Mouse (Mus musculus) macrophage (primary cell): ENCODE results near the gene Olig1. TPM values are rescaled to one million over a fixed set of nuclear protein-coding genes. Genes with fewer than 3 reads are reported as not detected.

Source experiments
- H3K27ac ChIP-seq: fragments of 350-480 bp; formaldehyde crosslinking; 2 replicates; pipeline ENCODE4 v1.9.0; 2021
- H3K36me3 ChIP-seq: fragments of 350-480 bp; formaldehyde crosslinking; 2 replicates; pipeline ENCODE4 v1.9.0; 2021; ENCODE audit errors: inconsistent target
- H3K4me3 ChIP-seq: fragments of 350-480 bp; formaldehyde crosslinking; 2 replicates; pipeline ENCODE4 v1.9.0; 2021; ENCODE audit errors: inconsistent target
- H3K79me2 ChIP-seq: fragments of 350-480 bp; formaldehyde crosslinking; 2 replicates; pipeline ENCODE4 v1.9.0; 2021; ENCODE audit errors: inconsistent target
- WGBS: methylation state at CpG from one replicate; pipeline ENCODE4 v1.1.7; 2026; ENCODE audit warnings: inconsistent platforms; ENCODE audit not compliant: missing documents; 5-methylcytosine and 5-hydroxymethylcytosine counted together
- polyA plus RNA-seq: library from polyadenylated mRNA; stranded (reverse); fragments of 250-400 nt; gene quantifications from 3 replicates; pipeline ENCODE4 v1.2.4, GENCODE M21; 2018; ENCODE audit warnings: inconsistent platforms

The Olig1 gene
- polyA plus RNA-seq, 1 experiment from 2014 or later = not detected

DNA sequence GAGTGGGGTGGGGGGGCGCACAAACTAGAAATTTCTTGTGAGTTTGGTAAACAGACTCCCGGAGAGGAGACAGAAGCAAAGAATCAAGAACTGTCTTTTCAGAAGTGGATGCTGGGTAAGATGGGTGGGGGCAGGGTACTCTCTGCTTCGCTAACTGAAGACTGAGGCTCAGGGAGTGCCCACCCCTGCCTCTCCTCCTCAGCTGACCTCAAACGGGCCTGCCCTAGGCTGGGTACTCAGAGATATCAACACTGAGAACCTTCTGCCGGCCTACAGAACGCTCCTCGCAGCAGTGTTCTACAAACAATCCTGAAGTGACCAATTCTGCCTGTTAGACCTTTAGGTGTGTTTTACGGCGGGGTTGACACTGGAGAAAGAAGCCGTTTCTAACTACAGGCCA, 50.6 kb downstream of the Olig1 start:
- Histone ChIP-seq H3K27ac (no peak overlapping the region), H3K36me3 (no peaks in the 10 kb centered on the region), H3K4me3 (no peak overlapping the region), H3K79me2 (no peaks in the 10 kb centered on the region)
- WGBS = 66% methylated on average over 10 of the region's 10 CpGs

DNA sequence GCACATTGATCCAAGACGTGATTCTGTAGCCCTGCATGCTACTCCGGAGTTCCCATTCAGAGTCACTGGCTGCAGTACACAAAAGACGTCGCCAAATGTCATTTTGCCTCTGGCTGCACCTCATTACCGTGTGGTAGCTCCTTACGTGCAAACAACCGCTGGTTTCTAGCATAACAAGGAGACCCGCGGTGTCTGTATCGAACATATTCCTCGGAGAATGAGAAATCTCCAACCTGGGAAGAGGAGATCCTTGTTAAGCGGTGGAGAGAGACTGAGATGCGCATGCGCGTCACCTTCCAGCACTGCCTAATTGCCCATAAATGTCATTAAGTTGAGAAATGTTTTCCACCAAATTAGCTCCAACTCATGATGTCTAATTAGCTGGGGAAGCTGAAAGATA, 51.0 kb downstream of the Olig1 start:
- Histone ChIP-seq H3K27ac (no peak overlapping the region), H3K36me3 (no peaks in the 10 kb centered on the region), H3K4me3 (no peak overlapping the region), H3K79me2 (no peaks in the 10 kb centered on the region)
- WGBS = 80% methylated on average over 15 of the region's 15 CpGs

Other genes with a start within 250 kb of the Olig1 start
- gene Paxbp1, start 225.2 kb upstream of the Olig1 start, polyA plus RNA-seq = 23.7 to 51.4 TPM (median 36.2 TPM) in 3 replicates
- gene 4932438H23Rik, start 174.7 kb upstream of the Olig1 start, polyA plus RNA-seq = 0.08 to 0.14 TPM in 2 of 3 replicates, not detected in the other
- not detected in 3 replicates for gene Olig2, start 44.3 kb upstream of the Olig1 start, polyA plus RNA-seq
- 183 to 327 TPM (median 193 TPM) in 3 replicates for gene Ifnar2, start 103.0 kb downstream of the Olig1 start, polyA plus RNA-seq
- not detected in 3 replicates for gene Gm21970, start 121.9 kb downstream of the Olig1 start, polyA plus RNA-seq
- 357 to 533 TPM (median 380 TPM) in 3 replicates for gene Il10rb, start 136.4 kb downstream of the Olig1 start, polyA plus RNA-seq
- 64.7 to 104 TPM (median 89.0 TPM) in 3 replicates for gene Ifnar1, start 215.5 kb downstream of the Olig1 start, polyA plus RNA-seq